Mouse (Mus musculus) CH12.LX (cell line): ENCODE data around the gene Alk.

Experiments
- EP300 ChIP-seq: IDR thresholded peaks from 2 replicates; pipeline ENCODE4 v1.6.1; 2011; ENCODE audit warnings: low read length, improper control_type of control experiment
- MXI1 ChIP-seq: IDR thresholded peaks from 2 replicates; pipeline ENCODE4 v1.6.1; 2011; ENCODE audit warnings: mild to moderate bottlenecking, low read depth, low read length, improper control_type of control experiment
- SMC3 ChIP-seq: IDR thresholded peaks from 2 replicates; pipeline ENCODE4 v1.6.1; 2011; ENCODE audit warnings: low read depth, low read length, improper control_type of control experiment
- ZC3H11A ChIP-seq: IDR thresholded peaks from 2 replicates; pipeline ENCODE4 v1.6.1; 2012; ENCODE audit warnings: low read depth, mild to moderate bottlenecking, inconsistent platforms, low read length, improper control_type of control experiment

- TF ChIP-seq MXI1 (no peak), EP300 (no peak), ZC3H11A (no peak), SMC3 (no peak)
These were observed 610.3 kb downstream of the Alk start for GRCm38 (mm10) chr17:71994144-71994543.
